Mouse (Mus musculus) brain, embryonic 18.5 days (tissue): ENCODE measurements at regions not wholly inside any gene's neighbourhood (a gene's known extent, or its start where the extent isn't known, plus 50 kb on each side); places are given as distances from the start of the nearest gene placed in this dataset.
A peak's percentile ranks its signal among the peaks of the same experiment; 100 is the strongest.
"Not testable (repeated sequence)": the region's sequence is repeated elsewhere in the genome, so short reads cannot be mapped to it uniquely, and the experiment has no call there.

Experiments used
- DNase-seq: peaks from one replicate; pipeline ENCODE4 v3.0.0-alpha.2; 2012; ENCODE audit warnings: low read depth, low spot score

- no peak for DNase-seq
Measured at GRCm38 (mm10) chr13:4935940-4936339, 327.0 kb upstream of the Akr1e1 start.

- DNase-seq = no peak
Measured at GRCm38 (mm10) chr13:4939849-4940248, 330.9 kb upstream of the Akr1e1 start.

GRCm38 (mm10) chr13:4942490-4942889, 333.5 kb upstream of the Akr1e1 start:
- DNase-seq = not testable (repeated sequence)

GRCm38 (mm10) chr13:4943046-4943445, 334.1 kb upstream of the Akr1e1 start:
- DNase-seq = no peak

GRCm38 (mm10) chr13:4955384-4955783, 346.4 kb upstream of the Akr1e1 start:
- DNase-seq = no peak

GRCm38 (mm10) chr13:4964824-4965223, 355.9 kb upstream of the Akr1e1 start:
- no peak for DNase-seq

- DNase-seq = no peak
Measured at GRCm38 (mm10) chr13:4970081-4970892, 361.3 kb upstream of the Akr1e1 start.

GRCm38 (mm10) chr13:4971472-4972067, 362.6 kb upstream of the Akr1e1 start:
- DNase-seq = no peak

GRCm38 (mm10) chr13:4992876-4993275, 383.9 kb upstream of the Akr1e1 start:
- no peak for DNase-seq

- no peak for DNase-seq
Measured at GRCm38 (mm10) chr13:5008296-5008695, 399.3 kb upstream of the Akr1e1 start.

GRCm38 (mm10) chr13:5022439-5022838, 413.5 kb upstream of the Akr1e1 start:
- DNase-seq = no peak

- DNase-seq = peak; percentile 40
Measured at GRCm38 (mm10) chr13:5059859-5060258, 450.9 kb upstream of the Akr1e1 start.

GRCm38 (mm10) chr13:5060462-5060861, 451.5 kb upstream of the Akr1e1 start:
- peak; percentile 8 for DNase-seq

- DNase-seq = peak; percentile 24
Measured at GRCm38 (mm10) chr13:5107454-5107853, 498.5 kb upstream of the Akr1e1 start.

- DNase-seq = no peak
Measured at GRCm38 (mm10) chr13:5154911-5155310, 545.9 kb upstream of the Akr1e1 start.

- DNase-seq = no peak
Measured at GRCm38 (mm10) chr13:5159765-5160684, 551.1 kb upstream of the Akr1e1 start.

GRCm38 (mm10) chr13:5166716-5167115, 557.7 kb upstream of the Akr1e1 start:
- DNase-seq = no peak

GRCm38 (mm10) chr13:5178996-5179395, 570.0 kb upstream of the Akr1e1 start:
- DNase-seq = no peak

- DNase-seq = no peak
Measured at GRCm38 (mm10) chr13:5179552-5179951, 570.6 kb upstream of the Akr1e1 start.

- DNase-seq = not testable (repeated sequence)
Measured at GRCm38 (mm10) chr13:5185237-5185800, 576.3 kb upstream of the Akr1e1 start.

GRCm38 (mm10) chr13:5202736-5203135, 593.8 kb upstream of the Akr1e1 start:
- no peak for DNase-seq

- no peak for DNase-seq
Measured at GRCm38 (mm10) chr13:5204143-5204542, 595.2 kb upstream of the Akr1e1 start.
